Mouse (Mus musculus): Measurements from ENCODE around the gene Dgcr2. TPM values are rescaled to one million over a fixed set of nuclear protein-coding genes. Genes with fewer than 3 reads are reported as not detected.
A peak's percentile ranks its signal among the peaks of the same experiment; 100 is the strongest.

The Dgcr2 gene
- polyA plus RNA-seq, 1 experiment from 2014 or later, result 47.9 TPM

DNA sequence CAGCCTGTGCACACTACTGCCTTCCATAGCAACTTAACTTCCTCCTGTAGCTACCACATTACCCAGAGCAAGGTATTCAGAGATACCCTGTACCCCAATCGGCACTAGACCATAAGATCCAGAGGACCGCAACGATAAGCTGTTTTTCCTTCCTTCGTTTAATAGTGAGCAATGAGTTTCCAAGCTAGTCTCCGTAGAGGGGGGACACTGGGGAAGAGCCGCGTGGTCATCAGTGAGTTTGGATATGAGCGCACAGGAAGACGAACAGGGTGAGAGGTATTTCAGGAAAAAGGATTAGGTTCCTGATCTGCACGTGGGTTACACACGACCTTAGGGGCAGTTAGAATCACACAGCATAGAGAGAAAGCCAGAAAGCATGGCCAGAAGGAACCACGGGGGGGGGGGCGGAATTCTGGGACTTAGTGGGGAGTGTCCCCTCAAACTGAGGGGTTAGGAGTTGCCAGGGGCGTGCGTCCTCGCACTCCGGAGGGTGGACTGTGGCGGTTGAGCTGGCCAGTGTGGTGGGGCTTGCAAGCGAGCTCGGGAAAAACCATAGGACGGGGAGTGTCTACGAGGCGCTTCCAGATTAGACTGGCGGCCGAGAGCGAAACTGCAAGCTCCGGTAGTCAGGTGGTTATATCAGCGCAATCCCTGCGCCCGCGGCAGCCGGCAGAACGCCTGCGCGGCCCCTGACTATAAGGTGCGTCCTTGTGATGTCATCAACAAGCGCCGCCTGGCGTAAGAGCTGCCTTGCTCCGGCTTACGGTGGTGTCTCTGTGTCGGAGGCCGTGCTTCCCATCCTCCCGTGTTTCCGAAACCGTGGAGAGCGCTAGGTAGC lies 23.2 kb upstream of the Dgcr2 start:
- peaks cover 14% of the 10 kb centered on the region for H3K27me3 ChIP-seq (replicated peaks; ENCODE audit: control insufficient read depth, insufficient read depth, low read length)
- peak overlapping the region; percentile 94 for H3K27ac ChIP-seq (ENCODE audit: low read depth, low read length)
- H3K9ac ChIP-seq (ENCODE audit: low read depth, low read length), result peak overlapping the region; percentile 96
- 2% methylated on average over 47 of the region's 47 CpGs for whole genome bisulfite sequencing
- peaks cover 13% of the 10 kb centered on the region for H3K36me3 ChIP-seq (ENCODE audit: control insufficient read depth, insufficient read depth, low read length)
- peak overlapping the region; percentile 88 for H3K4me3 ChIP-seq (ENCODE audit: low read depth, low read length)
- peak; percentile 92 for DNase-seq (ENCODE audit: low spot score)
- H3K4me2 ChIP-seq, result peak overlapping the region; percentile 98
- H3K4me1 ChIP-seq (replicated peaks; ENCODE audit: control insufficient read depth, insufficient read depth, low read length), result peaks cover 23% of the 10 kb centered on the region
- no peaks in the 10 kb centered on the region for H3K9me3 ChIP-seq (ENCODE audit: control insufficient read depth, low read length)
- ATAC-seq (replicated peaks; ENCODE audit: low FRiP score), result peak; percentile 93

- Histone ChIP-seq H3K27ac (ENCODE audit: low read depth, low read length) (peak overlapping the region; percentile 94; the same call in 1 of the 2 replicates), H3K9ac (ENCODE audit: low read depth, low read length) (peak overlapping the region; percentile 30), H3K36me3 (ENCODE audit: control insufficient read depth, insufficient read depth, low read length) (peaks cover 6% of the 10 kb centered on the region; the same call in 1 of the 2 replicates), H3K4me2 (peak overlapping the region; percentile 98), H3K4me3 (ENCODE audit: low read depth, low read length) (peak overlapping the region; percentile 88; the same call in 1 of the 2 replicates), H3K27me3 (replicated peaks; ENCODE audit: control insufficient read depth, insufficient read depth, low read length) (peaks cover 24% of the 10 kb centered on the region), H3K4me1 (replicated peaks; ENCODE audit: control insufficient read depth, insufficient read depth, low read length) (peaks cover 20% of the 10 kb centered on the region), H3K9me3 (ENCODE audit: control insufficient read depth, low read length) (no peaks in the 10 kb centered on the region)
- 14% methylated on average over 20 of the region's 20 CpGs for WGBS
- no peak for DNase-seq (ENCODE audit: low spot score)
- ATAC-seq (replicated peaks; ENCODE audit: low FRiP score), result no peak
Observed at GRCm38 (mm10) chr16:17920586-17920985, 22.2 kb upstream of the Dgcr2 start.

DNA sequence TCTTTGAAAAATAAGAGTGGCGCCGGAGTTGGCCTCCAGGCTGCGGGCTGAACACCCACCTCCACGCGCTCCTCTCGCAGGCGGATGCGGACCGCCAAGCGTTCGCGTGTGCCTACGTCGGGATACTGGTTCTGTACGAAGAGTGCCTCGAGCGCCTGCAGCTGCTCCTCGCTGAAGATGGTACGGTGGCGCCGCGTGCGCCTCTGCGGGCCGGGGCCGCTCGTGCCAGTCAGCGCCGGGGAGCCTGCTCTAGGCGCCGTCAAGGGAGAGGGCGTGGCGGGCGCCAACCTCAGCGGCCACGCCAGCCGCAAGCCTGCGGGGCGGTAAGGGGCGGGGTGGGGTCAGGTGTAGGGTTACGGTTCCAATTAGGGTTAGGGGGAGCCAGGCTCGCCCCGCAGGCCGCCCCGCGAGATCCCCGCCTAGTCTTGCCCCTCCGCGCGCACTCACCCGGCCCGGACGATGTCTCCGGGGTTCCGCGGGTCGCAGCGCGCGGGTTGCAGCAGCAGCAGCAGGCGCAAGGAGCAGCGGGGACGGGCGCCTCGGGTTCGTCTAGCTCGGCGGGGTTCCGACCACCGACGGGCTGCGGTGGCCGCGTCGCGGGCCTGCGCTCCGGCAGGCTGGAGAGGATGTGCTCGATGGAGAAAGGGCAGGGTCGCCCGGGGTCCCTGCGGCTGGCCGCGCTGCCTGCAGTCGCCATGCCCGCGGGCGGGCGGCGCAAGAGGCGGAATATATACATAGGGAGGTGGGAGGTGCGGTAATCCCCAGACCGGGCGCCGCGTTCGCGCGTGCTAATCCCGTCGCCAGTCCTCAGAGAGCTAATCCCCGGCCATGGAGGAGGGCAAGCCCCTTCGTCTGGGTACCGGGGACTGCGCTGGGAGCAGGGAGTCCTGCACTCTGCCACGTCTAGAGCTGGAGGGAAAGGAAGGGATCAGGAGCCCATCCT lies 16.2 kb upstream of the Dgcr2 start, which contains the start of gene Gsc2:
Gene Gsc2 (minus strand): TSS at position 753 of the 943 bp plus-strand sequence.
- no peak for DNase-seq (ENCODE audit: low spot score)
- Histone ChIP-seq H3K27ac (ENCODE audit: low read depth, low read length) (no peak within 1 kb of the TSS), H3K27me3 (replicated peaks; ENCODE audit: control insufficient read depth, insufficient read depth, low read length) (peaks cover 55% of the 10 kb centered on the region), H3K36me3 (ENCODE audit: control insufficient read depth, insufficient read depth, low read length) (no peaks in the 10 kb centered on the region), H3K9ac (ENCODE audit: low read depth, low read length) (peak within 1 kb of the TSS; percentile 13), H3K4me3 (ENCODE audit: low read depth, low read length) (peak within 1 kb of the TSS; percentile 52), H3K4me1 (replicated peaks; ENCODE audit: control insufficient read depth, insufficient read depth, low read length) (peaks cover 17% of the 10 kb centered on the region), H3K4me2 (peak within 1 kb of the TSS; percentile 74), H3K9me3 (ENCODE audit: control insufficient read depth, low read length) (no peaks in the 10 kb centered on the region)
- 1% methylated on average over 106 of the region's 106 CpGs for WGBS
- no peak; the same call in 1 of the 2 replicates for ATAC-seq (replicated peaks; ENCODE audit: low FRiP score)

GRCm38 (mm10) chr16:17911052-17911595 lies 12.8 kb upstream of the Dgcr2 start, which contains the start of gene Ess2:
Gene Ess2, minus strand, starts transcription at chr16:17911348.
- ATAC-seq (replicated peaks; ENCODE audit: low FRiP score) (peak; percentile 91), DNase-seq (ENCODE audit: low spot score) (peak; percentile 86)
- H3K27me3 ChIP-seq (replicated peaks; ENCODE audit: control insufficient read depth, insufficient read depth, low read length), result peaks cover 40% of the 10 kb centered on the region
- H3K4me3 ChIP-seq (ENCODE audit: low read depth, low read length), result peak within 1 kb of the TSS; percentile 70
- peak within 1 kb of the TSS; percentile 73 for H3K9ac ChIP-seq (ENCODE audit: low read depth, low read length)
- H3K4me1 ChIP-seq (replicated peaks; ENCODE audit: control insufficient read depth, insufficient read depth, low read length), result peaks cover 17% of the 10 kb centered on the region
- no peak within 1 kb of the TSS for H3K27ac ChIP-seq (ENCODE audit: low read depth, low read length)
- peak within 1 kb of the TSS; percentile 73 for H3K4me2 ChIP-seq
- no peaks in the 10 kb centered on the region for H3K9me3 ChIP-seq (ENCODE audit: control insufficient read depth, low read length)
- peaks cover 14% of the 10 kb centered on the region for H3K36me3 ChIP-seq (ENCODE audit: control insufficient read depth, insufficient read depth, low read length)
- WGBS, result 0% methylated on average over 35 of the region's 35 CpGs

DNA sequence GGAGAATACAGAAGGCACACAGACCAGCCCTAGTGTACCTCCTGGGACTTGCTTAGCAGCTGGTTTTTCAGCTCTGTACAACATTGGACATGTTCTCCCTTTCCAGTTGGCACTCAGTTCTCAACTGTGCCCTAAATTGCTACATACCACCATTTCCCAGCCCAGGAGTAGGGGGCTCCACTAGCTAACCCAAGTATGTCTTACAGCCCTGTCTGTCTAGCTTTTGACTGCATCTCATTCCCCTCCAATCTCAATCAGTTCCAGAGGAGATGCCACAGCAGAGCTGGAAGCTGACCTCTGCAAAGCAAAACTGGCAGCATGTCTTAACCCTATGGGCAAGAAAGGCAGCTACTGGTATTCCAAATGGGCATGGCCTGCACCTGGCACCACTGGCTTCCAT lies 2.3 kb downstream of the Dgcr2 start:
- 0 out of 2 replicates have a peak, but pooled peaks cover 3% of the 10 kb centered on the region for H3K4me1 ChIP-seq (replicated peaks; ENCODE audit: control insufficient read depth, insufficient read depth, low read length)
- H3K9ac ChIP-seq (ENCODE audit: low read depth, low read length), result no peak overlapping the region
- peaks cover 2% of the 10 kb centered on the region for H3K36me3 ChIP-seq (ENCODE audit: control insufficient read depth, insufficient read depth, low read length)
- H3K4me3 ChIP-seq (ENCODE audit: low read depth, low read length), result no peak overlapping the region
- no peak overlapping the region for H3K27ac ChIP-seq (ENCODE audit: low read depth, low read length)
- no peaks in the 10 kb centered on the region for H3K27me3 ChIP-seq (replicated peaks; ENCODE audit: control insufficient read depth, insufficient read depth, low read length)
- DNase-seq (ENCODE audit: low spot score) (no peak), ATAC-seq (replicated peaks; ENCODE audit: low FRiP score) (no peak)
- H3K9me3 ChIP-seq (ENCODE audit: control insufficient read depth, low read length), result no peaks in the 10 kb centered on the region
- H3K4me2 ChIP-seq, result no peak overlapping the region

DNA sequence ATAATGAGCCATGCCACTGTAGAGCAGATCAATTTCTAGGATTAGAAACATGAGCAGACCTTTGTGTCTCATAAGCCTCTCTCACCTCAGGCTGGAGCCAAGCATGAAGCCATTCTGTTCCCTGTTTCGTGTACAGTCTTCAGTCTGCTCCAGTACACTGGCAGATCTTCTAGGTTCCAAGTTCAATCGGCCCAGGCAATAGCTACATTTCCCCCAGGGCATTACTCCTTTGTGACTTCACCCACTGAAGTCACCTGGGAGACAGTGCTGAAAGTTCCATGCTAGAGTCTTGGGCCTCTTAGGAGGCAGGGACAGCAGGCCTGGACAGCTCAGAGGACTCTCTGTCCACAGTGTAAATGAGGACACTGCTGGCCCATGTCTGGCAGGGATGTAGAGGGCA lies 4.4 kb downstream of the Dgcr2 start, which contains the start of gene Tssk1:
Gene Tssk1 (plus strand): TSS at position 301 of the 400 bp plus-strand sequence.
- WGBS, result 82% methylated on average over 2 of the region's 2 CpGs
- H3K4me1 ChIP-seq (replicated peaks; ENCODE audit: control insufficient read depth, insufficient read depth, low read length), result peaks cover 13% of the 10 kb centered on the region

DNA sequence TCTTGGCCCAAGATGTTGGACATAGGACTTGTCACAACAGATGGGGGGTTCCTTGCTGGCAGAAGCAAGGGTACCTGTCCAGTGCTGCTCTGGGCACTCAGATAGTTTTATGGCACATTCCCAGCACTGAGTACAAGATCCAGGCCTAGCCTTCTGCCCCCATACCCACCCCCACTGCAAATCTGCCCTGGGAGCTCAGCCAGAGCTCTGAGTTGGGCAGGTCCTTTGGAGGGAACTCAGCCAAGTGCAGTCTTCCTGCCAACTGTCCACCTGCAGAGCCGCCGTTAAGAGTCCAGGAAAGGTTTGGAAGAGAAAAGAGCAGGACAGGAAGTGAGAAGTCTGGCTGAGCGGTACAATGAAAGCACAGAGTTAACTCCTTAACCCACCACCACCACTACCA lies 5.8 kb downstream of the Dgcr2 start:
- DNase-seq (ENCODE audit: low spot score) (no peak), ATAC-seq (replicated peaks; ENCODE audit: low FRiP score) (no peak)
- no peak overlapping the region for H3K4me3 ChIP-seq (ENCODE audit: low read depth, low read length)
- H3K27me3 ChIP-seq (replicated peaks; ENCODE audit: control insufficient read depth, insufficient read depth, low read length), result no peaks in the 10 kb centered on the region
- H3K27ac ChIP-seq (ENCODE audit: low read depth, low read length), result no peak overlapping the region
- peaks cover 13% of the 10 kb centered on the region for H3K4me1 ChIP-seq (replicated peaks; ENCODE audit: control insufficient read depth, insufficient read depth, low read length)
- no peak overlapping the region for H3K4me2 ChIP-seq
- no peak overlapping the region for H3K9ac ChIP-seq (ENCODE audit: low read depth, low read length)
- WGBS, result 69% methylated on average over 3 of the region's 3 CpGs
- no peaks in the 10 kb centered on the region for H3K9me3 ChIP-seq (ENCODE audit: control insufficient read depth, low read length)
- no peaks in the 10 kb centered on the region for H3K36me3 ChIP-seq (ENCODE audit: control insufficient read depth, insufficient read depth, low read length)

More for the DNA sequence above, 4.4 kb downstream of the Dgcr2 start, which contains the start of gene Tssk1:
- Histone ChIP-seq H3K36me3 (ENCODE audit: control insufficient read depth, insufficient read depth, low read length) (no peaks in the 10 kb centered on the region), H3K9ac (ENCODE audit: low read depth, low read length) (no peak within 1 kb of the TSS), H3K4me3 (ENCODE audit: low read depth, low read length) (no peak within 1 kb of the TSS), H3K9me3 (ENCODE audit: control insufficient read depth, low read length) (no peaks in the 10 kb centered on the region), H3K4me2 (no peak within 1 kb of the TSS), H3K27me3 (replicated peaks; ENCODE audit: control insufficient read depth, insufficient read depth, low read length) (no peaks in the 10 kb centered on the region), H3K27ac (ENCODE audit: low read depth, low read length) (no peak within 1 kb of the TSS)
- DNase-seq (ENCODE audit: low spot score) (no peak), ATAC-seq (replicated peaks; ENCODE audit: low FRiP score) (no peak)

GRCm38 (mm10) chr16:17891567-17891959 lies 6.8 kb downstream of the Dgcr2 start, which contains the start of gene Gm20518:
Gene Gm20518, minus strand, starts transcription at chr16:17891671.
- Histone ChIP-seq H3K4me3 (ENCODE audit: low read depth, low read length) (peak within 1 kb of the TSS; percentile 99), H3K9ac (ENCODE audit: low read depth, low read length) (peak within 1 kb of the TSS; percentile 98), H3K36me3 (ENCODE audit: control insufficient read depth, insufficient read depth, low read length) (no peaks in the 10 kb centered on the region), H3K4me2 (peak within 1 kb of the TSS; percentile 80), H3K27ac (ENCODE audit: low read depth, low read length) (peak within 1 kb of the TSS; percentile 93), H3K27me3 (replicated peaks; ENCODE audit: control insufficient read depth, insufficient read depth, low read length) (no peaks in the 10 kb centered on the region), H3K4me1 (replicated peaks; ENCODE audit: control insufficient read depth, insufficient read depth, low read length) (peaks cover 13% of the 10 kb centered on the region), H3K9me3 (ENCODE audit: control insufficient read depth, low read length) (no peaks in the 10 kb centered on the region)
- DNase-seq (ENCODE audit: low spot score), result peak; percentile 99
- WGBS, result under 1% methylated on average over 36 of the region's 38 CpGs
- peak; percentile 98 for ATAC-seq (replicated peaks; ENCODE audit: low FRiP score)

Data from liver, embryonic 11.5 days (tissue).